Mouse (Mus musculus) activated CD4-positive, CD25-positive, alpha-beta regulatory T cell, adult 4 months (primary cell): ENCODE measurements at regions not wholly inside any gene's neighbourhood (a gene's known extent, or its start where the extent isn't known, plus 50 kb on each side); places are given as distances from the start of the nearest gene placed in this dataset.
A peak's percentile ranks its signal among the peaks of the same experiment; 100 is the strongest.

Experiments used
- ATAC-seq: one replicate; pipeline ENCODE4 v1.8.0; 2017

- no peak for ATAC-seq
Measured at GRCm38 (mm10) chr6:34246512-34246911, 69.6 kb upstream of the Slc35b4 start.

- no peak for ATAC-seq
Measured at GRCm38 (mm10) chr6:34243001-34243400, 66.1 kb upstream of the Slc35b4 start.

GRCm38 (mm10) chr6:34242486-34242885 lies 65.6 kb upstream of the Slc35b4 start:
- ATAC-seq, result peak; percentile 69

- ATAC-seq, result no peak
Measured at GRCm38 (mm10) chr6:34235132-34235531, 58.2 kb upstream of the Slc35b4 start.

GRCm38 (mm10) chr6:34234443-34235020 lies 57.6 kb upstream of the Slc35b4 start:
- no peak for ATAC-seq

GRCm38 (mm10) chr6:34230768-34231381 lies 54.0 kb upstream of the Slc35b4 start:
- no peak for ATAC-seq

GRCm38 (mm10) chr6:34227131-34227530 lies 50.2 kb upstream of the Slc35b4 start:
- ATAC-seq, result no peak
